Comparison of ENCODE assay signal across 22 mouse cellular contexts in the genomic region with DNA sequence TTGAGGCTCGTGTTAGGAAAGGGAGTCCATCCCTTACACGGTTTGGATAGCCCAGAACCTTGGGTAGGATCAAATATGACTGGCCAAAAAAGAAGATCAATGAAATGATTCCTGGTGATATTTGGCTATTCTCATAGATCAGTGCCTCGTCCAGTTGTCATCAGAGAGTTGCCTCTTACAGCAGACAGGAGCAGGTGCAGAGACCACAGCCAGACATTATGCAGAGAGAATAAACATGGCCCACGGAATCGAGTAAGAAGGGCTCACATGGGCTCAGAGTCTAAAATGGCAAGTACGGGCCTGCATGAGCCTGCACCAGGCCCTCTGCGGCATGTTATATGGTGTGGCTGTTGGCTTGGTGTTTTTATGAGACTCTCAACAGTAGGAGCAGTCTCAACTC. TPM values are rescaled to one million over a fixed set of nuclear protein-coding genes. Genes with fewer than 3 reads are reported as not detected.
DNase-seq lines count a peak whose midpoint lies in the region; ATAC-seq and TF ChIP-seq lines count a peak whose summit lies in the region.
"Had no signal": no experiment of that assay in that cellular context is flagged by ENCODE, and none has a peak within 500 bp of the region (broad histone marks: within the 10 kb centered on the region; RNA-seq: fewer than 3 reads in every experiment).

No protein-coding gene starts in this region.

- no peak overlapping the region for H3ac ChIP-seq in myocyte (ENCODE audit: control insufficient read depth, insufficient read length)

- no peaks in the 10 kb centered on the region for H3K9me3 ChIP-seq in hindbrain, embryonic 12.5 days (replicated peaks)
- no peaks in the 10 kb centered on the region for H3K9me3 ChIP-seq in hindbrain, embryonic 13.5 days
- H3K9me3 ChIP-seq in midbrain, embryonic 11.5 days (ENCODE audit: control insufficient read depth, low read length) = no peaks in the 10 kb centered on the region
- no peaks in the 10 kb centered on the region for H3K9me3 ChIP-seq in midbrain, embryonic 15.5 days
- H3K9me3 ChIP-seq: G1E had no signal

- H3K4me3 ChIP-seq in hindbrain, embryonic 12.5 days = no peak overlapping the region
- H3K4me3 ChIP-seq in hindbrain, embryonic 13.5 days = no peak overlapping the region
- no peak overlapping the region for H3K4me3 ChIP-seq in midbrain, embryonic 11.5 days (ENCODE audit: low read depth, low read length)
- no peak overlapping the region for H3K4me3 ChIP-seq in midbrain, embryonic 15.5 days
- no peak overlapping the region for H3K4me3 ChIP-seq in myocyte

- H3K9ac ChIP-seq in hindbrain, embryonic 12.5 days = peak overlapping the region; percentile 8; the same call in 1 of the 2 replicates
- no peak overlapping the region for H3K9ac ChIP-seq in hindbrain, embryonic 13.5 days
- H3K9ac ChIP-seq in midbrain, embryonic 11.5 days (ENCODE audit: low read length) = no peak overlapping the region
- H3K9ac ChIP-seq in midbrain, embryonic 15.5 days = no peak overlapping the region

- H3K4me1 ChIP-seq in hindbrain, embryonic 12.5 days = no peaks in the 10 kb centered on the region
- H3K4me1 ChIP-seq in hindbrain, embryonic 13.5 days (replicated peaks) = no peaks in the 10 kb centered on the region
- H3K4me1 ChIP-seq in midbrain, embryonic 11.5 days (ENCODE audit: control insufficient read depth, insufficient read depth, low read length) = no peaks in the 10 kb centered on the region
- no peaks in the 10 kb centered on the region for H3K4me1 ChIP-seq in midbrain, embryonic 15.5 days

- peak; percentile 64 for DNase-seq in midbrain, embryonic 11.5 days (ENCODE audit: low spot score, missing footprints)
- DNase-seq in urinary bladder, postnatal 14 days (ENCODE audit: low spot score) = peak; percentile 40
- no peak for DNase-seq in urinary bladder, postnatal 25 days (ENCODE audit: low spot score)
- no peak for DNase-seq in testis, postnatal 14 days (ENCODE audit: low spot score)
- DNase-seq: adrenal gland, adult 2 months; adrenal gland, adult 8-10 months; adrenal gland, postnatal 10 days; adrenal gland, postnatal 14 days; adrenal gland, postnatal 25 days; adrenal gland, postnatal 36 days; B cell, adult 2 months; cerebellum, adult 11 months; cerebellum, adult 11-12 months had no signal

- H3K79me2 ChIP-seq in myocyte (ENCODE audit: control insufficient read depth, insufficient read depth) = no peaks in the 10 kb centered on the region

- H3K4me2 ChIP-seq in hindbrain, embryonic 12.5 days (replicated peaks) = no peak overlapping the region
- H3K4me2 ChIP-seq in hindbrain, embryonic 13.5 days = no peak overlapping the region
- no peak overlapping the region for H3K4me2 ChIP-seq in midbrain, embryonic 11.5 days
- H3K4me2 ChIP-seq in midbrain, embryonic 15.5 days = no peak overlapping the region
- H3K4me2 ChIP-seq in myocyte (ENCODE audit: low read depth) = no peak overlapping the region

- no peak overlapping the region for H3K27ac ChIP-seq in hindbrain, embryonic 12.5 days
- no peak overlapping the region for H3K27ac ChIP-seq in hindbrain, embryonic 13.5 days
- H3K27ac ChIP-seq in midbrain, embryonic 11.5 days (ENCODE audit: low read depth, low read length) = no peak overlapping the region
- H3K27ac ChIP-seq in midbrain, embryonic 15.5 days = no peak overlapping the region

- no peak for TF ChIP-seq POLR2A in myocyte (IDR thresholded peaks at IDR 0.05; ENCODE audit: insufficient read length, low read depth)

- ATAC-seq in hindbrain, embryonic 12.5 days (ENCODE audit: low FRiP score) = no peak
- ATAC-seq in hindbrain, embryonic 13.5 days (ENCODE audit: low FRiP score) = no peak
- ATAC-seq in midbrain, embryonic 11.5 days (ENCODE audit: low FRiP score) = no peak
- ATAC-seq in midbrain, embryonic 15.5 days (replicated peaks) = no peak
- ATAC-seq: activated CD4-positive, CD25-positive, alpha-beta regulatory T cell, adult 4 months; CD4-positive, CD25-positive, alpha-beta regulatory T cell, adult 4 months; Patski had no signal

- 77% methylated on average over 7 of the region's 7 CpGs for WGBS in hindbrain, embryonic 12.5 days
- WGBS in hindbrain, embryonic 13.5 days = 84% methylated on average over 7 of the region's 7 CpGs
- WGBS in midbrain, embryonic 11.5 days = 78% methylated on average over 7 of the region's 7 CpGs
- WGBS in midbrain, embryonic 15.5 days = 88% methylated on average over 7 of the region's 7 CpGs

- H3K27me3 ChIP-seq in hindbrain, embryonic 12.5 days = no peaks in the 10 kb centered on the region
- H3K27me3 ChIP-seq in hindbrain, embryonic 13.5 days = no peaks in the 10 kb centered on the region
- no peaks in the 10 kb centered on the region for H3K27me3 ChIP-seq in midbrain, embryonic 11.5 days (ENCODE audit: control insufficient read depth, insufficient read depth, low read length)
- H3K27me3 ChIP-seq in midbrain, embryonic 15.5 days (replicated peaks) = no peaks in the 10 kb centered on the region
- no peaks in the 10 kb centered on the region for H3K27me3 ChIP-seq in myocyte (ENCODE audit: control insufficient read depth, insufficient read depth, insufficient read length)
- H3K27me3 ChIP-seq: CH12.LX, Patski had no signal

- no peaks in the 10 kb centered on the region for H3K36me3 ChIP-seq in hindbrain, embryonic 12.5 days
- H3K36me3 ChIP-seq in hindbrain, embryonic 13.5 days = no peaks in the 10 kb centered on the region
- H3K36me3 ChIP-seq in midbrain, embryonic 11.5 days (ENCODE audit: control insufficient read depth, insufficient read depth, low read length) = no peaks in the 10 kb centered on the region
- no peaks in the 10 kb centered on the region for H3K36me3 ChIP-seq in midbrain, embryonic 15.5 days (replicated peaks)
- H3K36me3 ChIP-seq in myocyte (ENCODE audit: control insufficient read depth, insufficient read depth) = no peaks in the 10 kb centered on the region

TF ChIP-seq in myocyte, 11 proteins besides CTCF, POLR2A, EP300 and RAD21:
- TF ChIP-seq REST (IDR thresholded peaks at IDR 0.05; ENCODE audit: insufficient read depth, insufficient read length) (no peak), SRF (IDR thresholded peaks at IDR 0.05; ENCODE audit: control insufficient read depth, insufficient read length, low read depth) (no peak), POLR2AphosphoS2 (IDR thresholded peaks at IDR 0.05; ENCODE audit: insufficient read length, low read depth) (no peak), E2F4 (IDR thresholded peaks at IDR 0.05; ENCODE audit: insufficient read depth) (no peak), USF1 (IDR thresholded peaks at IDR 0.05; ENCODE audit: low read depth) (no peak), TCF12 (IDR thresholded peaks at IDR 0.05; ENCODE audit: insufficient read depth, poor library complexity, severe bottlenecking) (no peak), CEBPB (IDR thresholded peaks at IDR 0.05; ENCODE audit: insufficient read depth, poor library complexity, severe bottlenecking) (no peak), MAX (IDR thresholded peaks at IDR 0.05; ENCODE audit: low read depth) (no peak), MYOG (IDR thresholded peaks at IDR 0.05; ENCODE audit: control insufficient read depth in 1 of 3, insufficient read depth in 1 of 3, insufficient read length in 2 of 3, low read depth in 2 of 3) (peak in 2 of 3 experiments; percentile 37 to 55), TCF3 (IDR thresholded peaks at IDR 0.05; ENCODE audit: insufficient read length, low read depth) (no peak), MYOD1 (IDR thresholded peaks at IDR 0.05; ENCODE audit: control insufficient read depth in 1 of 3, insufficient read length in 2 of 3, low read depth in 2 of 3) (peak; percentile 69 to 88 (median 84))

RNA-seq across cellular contexts. Expression of gene Ggcx, which starts 8.8 kb away (rescaled TPM):
- 24.9 and 30.8 TPM in 2 replicates for polyA plus RNA-seq in hindbrain, embryonic 12.5 days (2016; fragmentation: Nextera tagmentation; extraction: Ambion mirVana)
- 15.3 and 19.4 TPM in 2 replicates for polyA plus RNA-seq in hindbrain, embryonic 13.5 days (2015; fragmentation: Nextera tagmentation; extraction: Ambion mirVana)
- 9.4 and 12.2 TPM in 2 replicates for polyA plus RNA-seq in midbrain, embryonic 11.5 days (2014; fragmentation: Nextera tagmentation; extraction: Ambion mirVana)
- 16.9 and 19.0 TPM in 2 replicates for polyA plus RNA-seq in midbrain, embryonic 15.5 days (2015; fragmentation: Nextera tagmentation; extraction: Ambion mirVana)
- 17.5 TPM for polyA plus RNA-seq in myocyte (2012; fragmentation: generic; extraction: Trizol)

RNA-seq across cellular contexts. Expression of gene Vamp8, which starts 14.9 kb away (rescaled TPM):
- 43.9 and 45.5 TPM in 2 replicates for polyA plus RNA-seq in hindbrain, embryonic 12.5 days (2016; fragmentation: Nextera tagmentation; extraction: Ambion mirVana)
- polyA plus RNA-seq in hindbrain, embryonic 13.5 days (2015; fragmentation: Nextera tagmentation; extraction: Ambion mirVana) = 25.9 and 29.4 TPM in 2 replicates
- 27.6 and 32.0 TPM in 2 replicates for polyA plus RNA-seq in midbrain, embryonic 11.5 days (2014; fragmentation: Nextera tagmentation; extraction: Ambion mirVana)
- polyA plus RNA-seq in midbrain, embryonic 15.5 days (2015; fragmentation: Nextera tagmentation; extraction: Ambion mirVana) = 22.2 and 28.1 TPM in 2 replicates
- polyA plus RNA-seq in myocyte (2012; fragmentation: generic; extraction: Trizol) = 107 TPM

RNA-seq across cellular contexts. Expression of gene Vamp5, which starts 25.1 kb away (rescaled TPM):
- polyA plus RNA-seq in hindbrain, embryonic 12.5 days (2016; fragmentation: Nextera tagmentation; extraction: Ambion mirVana) = 10.0 and 11.0 TPM in 2 replicates
- polyA plus RNA-seq in hindbrain, embryonic 13.5 days (2015; fragmentation: Nextera tagmentation; extraction: Ambion mirVana) = 18.8 and 20.8 TPM in 2 replicates
- 13.4 and 15.4 TPM in 2 replicates for polyA plus RNA-seq in midbrain, embryonic 11.5 days (2014; fragmentation: Nextera tagmentation; extraction: Ambion mirVana)
- 20.2 and 24.2 TPM in 2 replicates for polyA plus RNA-seq in midbrain, embryonic 15.5 days (2015; fragmentation: Nextera tagmentation; extraction: Ambion mirVana)
- 544 TPM for polyA plus RNA-seq in myocyte (2012; fragmentation: generic; extraction: Trizol)

RNA-seq across cellular contexts. Expression of gene Mat2a, which starts 34.0 kb away (rescaled TPM):
- 405 and 424 TPM in 2 replicates for polyA plus RNA-seq in hindbrain, embryonic 12.5 days (2016; fragmentation: Nextera tagmentation; extraction: Ambion mirVana)
- polyA plus RNA-seq in hindbrain, embryonic 13.5 days (2015; fragmentation: Nextera tagmentation; extraction: Ambion mirVana) = 388 and 410 TPM in 2 replicates
- polyA plus RNA-seq in midbrain, embryonic 11.5 days (2014; fragmentation: Nextera tagmentation; extraction: Ambion mirVana) = 463 and 499 TPM in 2 replicates
- polyA plus RNA-seq in midbrain, embryonic 15.5 days (2015; fragmentation: Nextera tagmentation; extraction: Ambion mirVana) = 354 and 380 TPM in 2 replicates
- polyA plus RNA-seq in myocyte (2012; fragmentation: generic; extraction: Trizol) = 142 TPM

RNA-seq across cellular contexts. Expression of gene Rnf181, which starts 38.6 kb away (rescaled TPM):
- 95.0 and 98.3 TPM in 2 replicates for polyA plus RNA-seq in hindbrain, embryonic 12.5 days (2016; fragmentation: Nextera tagmentation; extraction: Ambion mirVana)
- 141 and 147 TPM in 2 replicates for polyA plus RNA-seq in hindbrain, embryonic 13.5 days (2015; fragmentation: Nextera tagmentation; extraction: Ambion mirVana)
- polyA plus RNA-seq in midbrain, embryonic 11.5 days (2014; fragmentation: Nextera tagmentation; extraction: Ambion mirVana) = 102 TPM in 2 replicates
- 137 and 141 TPM in 2 replicates for polyA plus RNA-seq in midbrain, embryonic 15.5 days (2015; fragmentation: Nextera tagmentation; extraction: Ambion mirVana)
- 169 TPM for polyA plus RNA-seq in myocyte (2012; fragmentation: generic; extraction: Trizol)

Comparison
In these comparisons a context has a peak if more than half of its experiments do, and no peak if none do; other contexts are left out.
1. DNase-seq: peak in midbrain, embryonic 11.5 days (single experiment) and urinary bladder, postnatal 14 days (single experiment); none in urinary bladder, postnatal 25 days (single experiment) and testis, postnatal 14 days (single experiment).
2. RNA of gene Vamp5, which starts 25.1 kb away (polyA plus RNA-seq): 544 TPM in myocyte (single experiment); 20.2 to 24.2 TPM in midbrain, embryonic 15.5 days, 18.8 to 20.8 TPM in hindbrain, embryonic 13.5 days, 13.4 to 15.4 TPM in midbrain, embryonic 11.5 days and 10.0 to 11.0 TPM in hindbrain, embryonic 12.5 days; every median in the first group is over 10 times any median in the second.